Mouse (Mus musculus): Measurements from ENCODE around the gene Abca2. TPM values are rescaled to one million over a fixed set of nuclear protein-coding genes. Genes with fewer than 3 reads are reported as not detected.

Gene Abca2
- total RNA-seq, 2 experiments from 2014 or later, result 31.2 to 36.2 TPM

DNA sequence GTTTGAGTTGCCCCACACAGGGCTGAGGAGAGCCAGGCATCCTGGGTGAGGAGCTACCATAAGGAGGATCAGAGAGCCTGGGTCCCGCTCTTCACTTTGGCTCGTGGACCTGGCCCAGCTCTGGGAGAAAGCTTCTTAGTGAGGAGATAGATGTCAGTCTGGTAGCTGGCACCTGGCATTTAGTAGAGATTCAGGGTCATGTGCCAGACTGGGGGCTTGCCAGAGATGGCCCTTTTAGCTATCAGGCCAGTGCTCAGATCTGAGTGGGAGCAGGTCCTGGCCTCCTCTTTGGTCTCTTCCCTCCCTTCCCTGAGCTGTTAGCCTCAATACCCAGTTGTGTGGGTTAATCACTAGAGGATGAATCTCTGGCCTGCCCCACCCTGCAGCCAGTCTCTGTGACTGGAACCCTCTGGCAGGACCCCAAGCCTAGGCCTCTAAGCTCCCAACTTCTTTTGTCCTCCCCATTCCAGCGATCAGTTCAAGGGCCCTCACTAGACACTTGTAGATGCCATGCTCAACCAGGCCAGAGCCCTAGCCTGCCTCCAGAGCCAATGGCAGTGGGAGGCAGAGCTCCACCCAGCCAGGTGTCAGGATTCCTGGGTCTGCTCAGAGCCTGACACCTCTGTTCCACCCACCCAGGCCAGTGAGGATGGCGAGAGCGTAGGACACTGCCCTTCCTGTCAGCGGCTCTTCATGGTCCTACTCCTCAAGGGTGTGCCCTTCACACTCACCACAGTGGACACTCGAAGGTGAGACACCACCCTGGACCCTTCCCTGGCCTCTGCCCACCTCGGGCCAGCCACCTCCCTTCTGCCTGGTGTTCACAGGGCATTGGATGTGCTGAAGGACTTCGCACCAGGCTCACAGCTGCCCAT is 28.8 kb downstream of the Abca2 start:
- no peak for DNase-seq (ENCODE audit: low spot score)
- intact Hi-C loops (cut with DNase I), result no loop called here

DNA sequence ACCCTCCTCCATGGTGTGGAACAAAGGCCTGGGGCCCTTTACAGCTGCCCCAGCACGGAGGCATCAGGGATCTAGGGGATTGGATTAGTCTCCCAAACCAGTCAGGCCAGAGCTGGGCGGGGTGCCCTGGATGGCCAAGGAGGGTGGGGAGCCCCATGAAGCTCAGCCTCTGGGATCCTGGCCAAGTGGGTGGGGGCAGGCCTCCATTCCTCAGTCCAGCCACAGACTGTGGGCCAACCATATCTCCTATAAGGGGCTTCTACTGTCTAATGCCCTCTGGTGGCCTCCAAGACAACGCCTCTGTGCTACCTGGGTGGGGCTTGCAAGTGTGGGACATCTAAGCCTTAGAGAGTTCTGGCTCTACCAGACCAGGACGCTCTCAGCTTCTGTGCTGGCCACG is 30.4 kb downstream of the Abca2 start:
- intact Hi-C loops (cut with DNase I), result loop anchor here (2.0 kb wide), 1 partner anchor 28 kb away; no protein-coding TSS in a partner anchor
- peak; percentile 41 for DNase-seq (ENCODE audit: low spot score)

GRCm38 (mm10) chr2:25460135-25460534 is 31.6 kb downstream of the Abca2 start:
- no peak for DNase-seq (ENCODE audit: low spot score)
- intact Hi-C loops (cut with DNase I), result no loop called here

- DNase-seq (ENCODE audit: low spot score), result peak; percentile 90
- intact Hi-C loops (cut with DNase I), result no loop called here
Observed at GRCm38 (mm10) chr2:25460551-25461309, 32.2 kb downstream of the Abca2 start, which contains the start of gene Paxx. Gene Paxx, minus strand, starts transcription at chr2:25461094.

DNA sequence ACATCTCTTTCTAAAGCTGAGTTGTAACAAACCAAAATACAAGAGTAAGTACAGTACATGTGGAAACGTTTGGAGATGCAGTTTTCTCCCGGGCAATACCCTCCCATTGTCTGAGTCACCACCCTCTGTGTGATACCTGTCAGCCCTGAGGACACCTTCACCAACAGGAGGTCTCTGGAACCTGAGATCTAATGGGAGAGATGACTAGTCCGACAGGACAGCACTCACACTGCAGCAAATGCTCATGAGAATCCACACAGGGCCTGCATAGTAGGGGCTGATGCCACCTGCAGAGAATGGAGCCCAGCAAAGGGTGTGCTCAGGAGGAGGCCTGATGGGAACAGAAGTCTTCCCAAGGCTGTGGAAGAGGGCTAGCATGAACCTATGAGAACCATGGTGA is 32.9 kb downstream of the Abca2 start:
- DNase-seq (ENCODE audit: low spot score), result no peak
- intact Hi-C loops (cut with DNase I), result no loop called here

DNA sequence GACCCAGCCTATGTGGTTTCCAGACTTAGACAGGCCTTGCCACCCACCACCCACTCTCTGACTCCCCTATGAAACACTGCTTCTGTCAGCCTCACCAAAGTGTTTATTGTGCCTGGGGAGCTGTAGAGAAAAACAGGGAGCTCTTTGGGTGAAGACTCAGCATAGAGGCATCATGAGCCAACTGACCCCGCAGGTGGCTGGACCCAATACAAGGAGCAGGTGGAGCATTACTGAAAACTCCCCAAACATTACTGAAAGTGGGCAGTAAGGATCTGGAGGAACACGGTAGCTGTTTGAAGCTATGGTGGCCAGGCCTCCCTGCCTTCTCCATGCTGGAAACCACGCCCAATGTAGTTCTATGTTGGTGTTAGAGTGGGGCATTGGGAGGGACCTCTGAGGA is 35.1 kb downstream of the Abca2 start:
- no peak for DNase-seq (ENCODE audit: low spot score)
- intact Hi-C loops (cut with DNase I), result no loop called here

DNA sequence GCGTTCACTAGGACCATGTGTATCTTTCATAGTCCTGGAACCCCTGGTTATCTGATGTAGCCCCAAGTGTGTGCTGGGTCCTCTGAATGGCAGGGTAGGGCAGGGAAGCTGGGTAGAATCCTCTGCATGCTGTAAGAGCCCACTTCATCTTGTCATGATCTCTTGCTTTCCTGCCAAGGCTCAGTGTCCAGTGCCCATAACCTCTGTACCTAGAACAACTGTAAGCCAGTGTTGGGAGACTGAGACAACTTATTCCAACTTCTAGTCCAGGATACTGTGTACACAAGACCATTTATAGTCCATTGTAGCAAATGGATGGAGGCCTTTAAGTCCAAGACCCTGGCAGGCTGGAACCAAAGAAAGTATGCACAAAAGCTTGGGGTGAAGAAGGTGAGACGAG is 36.8 kb downstream of the Abca2 start:
- DNase-seq (ENCODE audit: low spot score), result no peak
- intact Hi-C loops (cut with DNase I), result no loop called here

DNA sequence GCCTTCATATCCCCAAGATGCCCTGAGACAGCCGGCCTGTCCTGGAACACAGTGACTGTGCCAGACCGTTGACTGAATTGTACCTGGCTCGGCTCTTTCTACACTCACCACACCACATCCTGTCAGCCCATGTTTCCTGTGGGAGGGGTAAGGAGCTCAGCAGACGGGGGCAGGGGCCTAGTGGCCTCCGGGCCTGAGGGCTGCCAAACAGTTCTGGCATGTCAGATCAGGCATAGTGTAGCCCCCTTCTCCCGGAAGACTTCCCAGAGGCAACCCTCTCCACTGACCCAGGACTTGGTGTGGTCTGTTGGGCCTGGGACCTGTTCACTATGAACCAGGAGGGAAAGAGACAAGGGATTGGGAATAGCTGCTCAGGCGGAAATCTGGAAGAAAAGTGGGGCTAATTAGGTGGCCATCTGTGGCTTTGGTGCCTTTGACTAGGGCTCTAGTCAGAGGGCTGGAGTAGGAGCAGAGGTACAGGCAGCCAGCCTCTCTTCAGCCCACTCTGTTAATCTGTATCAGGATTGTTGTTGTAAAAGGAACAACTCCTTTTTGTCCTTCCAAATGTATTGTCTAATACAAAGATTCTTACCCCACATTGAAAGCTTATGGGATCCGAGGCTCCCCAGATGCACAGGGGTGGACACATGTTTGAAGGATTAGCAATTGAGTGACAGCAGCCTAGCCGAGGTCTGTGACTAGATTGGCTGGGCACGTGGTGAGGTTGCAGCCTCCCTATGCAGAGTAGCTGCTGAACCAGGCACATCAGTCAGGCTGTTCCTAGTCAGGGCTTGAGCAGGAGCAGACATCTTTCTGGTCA is 37.5 kb downstream of the Abca2 start:
- intact Hi-C loops (cut with DNase I), result no loop called here
- DNase-seq (ENCODE audit: low spot score), result no peak

DNA sequence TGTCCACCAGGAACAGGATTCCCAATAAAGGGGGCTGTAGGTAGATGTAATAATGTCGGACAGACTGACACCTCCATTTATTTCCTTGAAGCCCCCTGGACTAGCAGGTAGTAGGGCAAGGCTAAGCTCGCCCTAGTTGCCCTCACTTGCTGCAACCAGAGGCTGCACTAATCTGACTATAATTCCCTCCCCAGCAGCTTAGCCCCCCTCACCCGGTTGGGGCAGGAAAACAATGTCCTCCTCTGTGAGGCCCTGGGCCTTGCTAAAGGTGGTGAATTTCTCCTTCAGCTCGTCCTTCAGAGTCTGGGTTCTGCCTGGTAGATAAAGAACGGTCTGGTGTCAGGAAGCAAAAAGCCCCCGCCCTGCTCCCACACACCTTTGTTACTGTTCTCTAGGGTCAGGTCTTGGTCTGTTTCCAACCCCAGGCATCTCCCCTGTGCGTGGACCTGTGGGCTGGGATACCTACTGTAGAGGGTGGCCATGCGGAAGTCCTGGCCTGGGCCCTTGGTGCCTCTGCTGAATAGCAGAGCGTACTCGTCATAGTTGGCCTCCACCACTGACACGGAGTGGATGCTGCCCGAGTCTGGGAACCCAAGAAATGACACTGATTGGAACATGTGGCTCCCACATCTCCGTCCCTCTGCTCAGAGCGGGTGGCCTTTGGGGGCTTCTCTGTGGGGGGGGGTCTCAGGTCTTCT is 39.3 kb downstream of the Abca2 start:
- no peak for DNase-seq (ENCODE audit: low spot score)
- intact Hi-C loops (cut with DNase I), result no loop called here

GRCm38 (mm10) chr2:25468962-25469915 is 40.7 kb downstream of the Abca2 start:
- DNase-seq (ENCODE audit: low spot score), result no peak
- intact Hi-C loops (cut with DNase I), result no loop called here

DNA sequence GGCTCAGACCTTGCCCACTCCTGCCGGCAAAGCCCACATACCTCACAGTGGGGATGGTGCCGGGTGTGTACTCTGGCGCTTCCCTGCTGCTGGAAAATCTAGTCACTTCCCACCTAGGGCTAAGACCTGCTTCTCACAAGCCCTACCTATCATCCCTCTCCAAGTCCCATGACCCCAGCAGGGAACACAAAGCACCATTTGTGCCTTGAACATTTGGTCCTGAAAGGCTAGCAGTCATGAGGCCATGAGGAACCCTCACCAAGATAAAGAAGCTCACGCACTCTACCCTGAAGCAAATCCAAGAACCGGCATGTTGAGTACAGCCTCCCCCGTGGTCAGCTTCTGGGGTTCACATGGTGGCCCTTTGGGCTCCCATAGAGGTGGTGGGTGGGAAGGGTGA is 41.5 kb downstream of the Abca2 start, which contains the start of gene Ptgds:
Gene Ptgds (minus strand): TSS at position 78 of the 400 bp plus-strand sequence.
- DNase-seq (ENCODE audit: low spot score), result no peak
- intact Hi-C loops (cut with DNase I), result no loop called here

DNA sequence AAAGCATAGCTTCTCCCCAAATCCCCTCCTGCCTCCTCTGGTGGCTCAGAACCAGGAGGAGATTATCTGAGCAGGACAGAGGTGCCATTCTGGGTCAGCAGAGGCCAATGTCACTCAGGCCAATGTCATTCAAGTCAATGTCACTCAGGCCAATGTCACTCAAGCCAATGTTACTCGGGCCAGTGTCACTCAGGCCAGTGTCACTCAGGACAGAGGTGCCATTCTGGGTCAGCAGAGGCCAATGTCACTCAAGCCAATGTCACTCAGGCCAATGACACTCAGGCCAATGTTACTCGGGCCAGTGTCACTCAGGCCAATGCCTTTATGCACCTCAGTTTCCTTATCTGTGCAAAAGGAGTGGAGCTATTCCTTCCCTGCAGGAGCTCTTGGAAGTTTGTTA is 44.0 kb downstream of the Abca2 start:
- intact Hi-C loops (cut with DNase I), result no loop called here
- no peak for DNase-seq (ENCODE audit: low spot score)

- no peak for DNase-seq (ENCODE audit: low spot score)
- intact Hi-C loops (cut with DNase I), result no loop called here
Observed at GRCm38 (mm10) chr2:25477541-25477940, 49.0 kb downstream of the Abca2 start.

GRCm38 (mm10) chr2:25477967-25478675 is 49.6 kb downstream of the Abca2 start:
- no peak for DNase-seq (ENCODE audit: low spot score)
- intact Hi-C loops (cut with DNase I), result no loop called here

DNA sequence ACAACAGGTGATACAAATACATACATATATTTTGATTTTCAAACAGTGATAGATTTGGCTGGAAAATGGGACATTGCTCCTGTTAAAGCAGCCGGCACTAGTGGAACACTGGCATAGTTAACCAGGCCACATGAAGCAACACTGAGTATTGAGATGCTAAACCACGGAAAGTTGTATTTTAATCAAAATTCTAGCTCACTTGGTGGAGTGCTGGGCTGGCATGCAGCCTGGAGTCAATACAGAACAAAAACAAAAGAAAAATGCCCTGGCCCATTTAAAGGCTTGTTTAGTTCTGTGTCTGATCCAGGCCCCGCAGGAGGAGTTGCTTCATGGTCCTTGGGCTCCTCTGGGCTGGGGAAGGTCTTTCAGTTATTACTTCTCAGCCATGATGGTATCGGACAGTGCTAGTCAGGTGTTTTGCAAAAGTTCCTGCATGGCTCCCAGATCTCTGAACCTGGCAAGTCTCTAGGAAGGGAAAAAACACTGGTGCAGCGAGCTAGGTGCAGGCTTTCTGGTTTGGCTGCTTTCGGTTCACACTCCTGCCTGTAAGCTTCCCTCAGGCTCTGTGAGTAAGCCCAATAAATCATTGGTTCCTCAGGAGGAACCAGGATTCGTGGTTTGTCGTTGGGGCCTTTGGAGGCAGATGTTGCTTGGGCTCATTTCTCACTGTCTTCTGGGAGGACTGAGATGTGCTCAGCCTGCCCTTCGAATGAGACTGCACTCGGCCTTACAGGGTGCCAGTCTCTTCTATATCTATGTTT is 51.2 kb downstream of the Abca2 start:
- DNase-seq (ENCODE audit: low spot score), result no peak
- intact Hi-C loops (cut with DNase I), result loop anchor here (5.0 kb wide), 1 partner anchor 102 kb away; no protein-coding TSS in a partner anchor

- DNase-seq (ENCODE audit: low spot score), result no peak
- intact Hi-C loops (cut with DNase I), result loop anchor here (5.0 kb wide), 1 partner anchor 103 kb away; no protein-coding TSS in a partner anchor
Observed at GRCm38 (mm10) chr2:25480541-25480940, 52.0 kb downstream of the Abca2 start.

GRCm38 (mm10) chr2:25482969-25483368 is 54.5 kb downstream of the Abca2 start:
- intact Hi-C loops (cut with DNase I), result loop anchor here (1.0 to 5.0 kb wide), 2 partner anchors 62 to 106 kb away; no protein-coding TSS in a partner anchor
- DNase-seq (ENCODE audit: low spot score), result no peak
